Mouse (Mus musculus) hindbrain, embryonic 14.5 days (tissue): ENCODE data around the gene Phldb3. TPM values are rescaled to one million over a fixed set of nuclear protein-coding genes. Genes with fewer than 3 reads are reported as not detected.
A peak's percentile ranks its signal among the peaks of the same experiment; 100 is the strongest.

Experiments
- ATAC-seq: fragments of 200-750 bp; cut with Nextera tagmentation; 2 replicates; pipeline ENCODE4 v1.8.0; 2017; ENCODE audit warnings: moderate number of reproducible peaks, mild to moderate bottlenecking, moderate TSS enrichment, moderate library complexity; ENCODE audit not compliant: low FRiP score
- DNase-seq: peaks from one replicate; pipeline ENCODE4 v3.0.0-alpha.2; 2015; ENCODE audit warnings: low spot score
- H3K27ac ChIP-seq: fragments of 300-500 bp; sonication (generic); 2 replicates; pipeline ENCODE4 v1.5.1; 2014; ENCODE audit warnings: mild to moderate bottlenecking, moderate library complexity
- H3K27me3 ChIP-seq: fragments of 300-500 bp; sonication (generic); 2 replicates; pipeline ENCODE4 v1.6.1; 2014; ENCODE audit warnings: mild to moderate bottlenecking, low read length, mixed read lengths; ENCODE audit not compliant: control insufficient read depth, insufficient read depth
- H3K36me3 ChIP-seq: fragments of 300-500 bp; sonication (generic); replicated peaks from 2 replicates; pipeline ENCODE4 v1.6.1; 2014; ENCODE audit not compliant: control insufficient read depth, insufficient read depth
- H3K4me1 ChIP-seq: fragments of 300-500 bp; sonication (generic); replicated peaks from 2 replicates; pipeline ENCODE4 v1.6.1; 2014; ENCODE audit warnings: antibody characterized with exemption, low read length, mixed read lengths; ENCODE audit not compliant: control insufficient read depth, insufficient read depth
- H3K4me2 ChIP-seq: fragments of 300-500 bp; sonication (generic); replicated peaks from 2 replicates; pipeline ENCODE4 v1.6.1; 2014; ENCODE audit warnings: mild to moderate bottlenecking, moderate library complexity
- H3K4me3 ChIP-seq: fragments of 300-500 bp; sonication (generic); replicated peaks from 2 replicates; pipeline ENCODE4 v1.5.1; 2014; ENCODE audit warnings: mild to moderate bottlenecking, low read length
- H3K9ac ChIP-seq: fragments of 300-500 bp; sonication (generic); 2 replicates; pipeline ENCODE4 v1.6.1; 2014
- H3K9me3 ChIP-seq: fragments of 300-500 bp; sonication (generic); 2 replicates; pipeline ENCODE4 v1.6.1; 2016; ENCODE audit warnings: low read length; ENCODE audit not compliant: control insufficient read depth
- WGBS: fragments of 180-500 bp; shearing (Covaris S2); extraction: QIAGEN DNeasy Blood & Tissue Kit; methylation state at CpG from one replicate; pipeline ENCODE4 v1.1.7; 2014; 5-methylcytosine and 5-hydroxymethylcytosine counted together
- polyA plus RNA-seq: library from polyadenylated mRNA; unstranded; fragments of >200 nt; fragmentation: Nextera tagmentation; extraction: Ambion mirVana; gene quantifications from 2 replicates; pipeline ENCODE4 v1.2.1, GENCODE M21; 2014

Gene Phldb3
- polyA plus RNA-seq, 1 experiment from 2014 or later = not detected

DNA sequence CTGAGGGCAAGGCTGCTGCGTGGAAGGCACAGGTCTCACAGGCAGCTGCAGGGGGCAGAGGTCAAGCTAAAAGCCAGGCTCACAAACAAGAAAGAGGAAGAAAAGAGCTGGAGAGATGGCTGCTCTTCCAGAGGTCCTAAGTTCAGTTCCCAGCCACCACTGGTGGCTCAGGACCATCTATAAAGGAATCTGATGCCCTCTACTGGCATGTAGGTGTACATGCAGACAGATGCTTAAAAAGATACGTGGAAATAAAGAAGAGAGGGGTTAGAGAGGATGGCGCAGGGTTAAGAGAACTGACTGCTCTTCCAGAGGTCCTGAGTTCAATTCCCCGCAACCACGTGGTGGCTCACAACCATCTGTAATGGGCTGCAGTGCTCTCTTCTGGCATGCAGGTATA lies 38.1 kb upstream of the Phldb3 start:
- Histone ChIP-seq H3K4me2 (no peak overlapping the region), H3K4me3 (no peak overlapping the region), H3K4me1 (no peaks in the 10 kb centered on the region), H3K9me3 (no peaks in the 10 kb centered on the region), H3K36me3 (peaks cover 18% of the 10 kb centered on the region), H3K9ac (no peak overlapping the region), H3K27me3 (no peaks in the 10 kb centered on the region), H3K27ac (no peak overlapping the region)
- no peak for DNase-seq
- 47% methylated on average over 5 of the region's 5 CpGs for WGBS
- no peak for ATAC-seq

DNA sequence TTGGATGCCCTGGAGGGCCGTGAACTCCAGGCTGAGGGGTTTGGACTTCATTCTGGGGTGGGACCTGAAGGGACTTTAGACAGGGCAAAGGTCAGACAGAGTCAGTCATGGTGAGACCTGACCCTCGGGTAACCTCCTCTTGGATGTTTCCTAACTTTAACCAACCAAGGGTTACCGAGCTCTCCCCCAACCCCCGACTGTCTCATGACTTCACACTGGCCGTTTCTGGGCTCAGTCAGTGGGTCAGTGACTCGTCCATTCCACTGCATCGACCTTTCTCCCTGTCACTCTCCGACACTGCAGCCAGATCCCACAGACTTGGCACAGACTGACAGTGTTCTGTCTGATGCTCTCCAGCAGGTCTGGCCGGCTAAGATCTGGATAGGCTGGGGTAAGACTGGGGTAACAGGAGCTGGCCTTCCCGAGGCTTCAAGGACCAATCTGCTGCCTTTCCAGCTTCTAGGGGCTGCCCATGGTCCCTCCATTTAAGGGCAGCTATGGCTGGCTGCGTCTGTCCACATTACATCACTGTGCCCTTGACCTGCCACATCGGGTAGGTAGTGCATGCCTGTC lies 36.3 kb upstream of the Phldb3 start:
- WGBS = 63% methylated on average over 12 of the region's 12 CpGs
- Histone ChIP-seq H3K9ac (no peak overlapping the region), H3K27me3 (no peaks in the 10 kb centered on the region), H3K4me1 (no peaks in the 10 kb centered on the region), H3K36me3 (peaks cover 3% of the 10 kb centered on the region; the same call in 1 of the 2 replicates), H3K4me3 (no peak overlapping the region), H3K27ac (no peak overlapping the region), H3K4me2 (no peak overlapping the region), H3K9me3 (no peaks in the 10 kb centered on the region)
- no peak for ATAC-seq
- no peak for DNase-seq

DNA sequence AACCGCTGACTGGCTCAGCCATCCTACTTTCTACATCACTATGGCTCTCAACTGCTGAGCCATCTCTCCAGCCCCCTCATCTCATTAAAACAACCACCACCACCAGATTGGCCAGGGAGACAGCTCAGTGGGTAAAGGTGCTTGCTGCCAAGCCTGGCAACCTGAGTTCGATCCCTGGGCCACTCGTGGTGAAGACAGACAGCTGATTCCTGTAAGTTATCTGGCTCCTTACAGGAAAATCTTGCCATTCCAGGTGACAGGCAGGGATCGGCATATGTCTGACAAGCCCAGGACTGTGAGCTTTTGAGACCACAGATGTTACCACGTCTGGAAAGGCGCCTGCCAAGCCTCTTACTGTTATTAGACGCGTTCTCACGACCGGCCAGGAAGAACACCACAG lies 32.8 kb upstream of the Phldb3 start:
- Histone ChIP-seq H3K9me3 (no peaks in the 10 kb centered on the region), H3K27ac (no peak overlapping the region), H3K9ac (no peak overlapping the region), H3K27me3 (no peaks in the 10 kb centered on the region), H3K4me3 (no peak overlapping the region), H3K4me2 (no peak overlapping the region), H3K4me1 (no peaks in the 10 kb centered on the region), H3K36me3 (no peaks in the 10 kb centered on the region)
- ATAC-seq (no peak), DNase-seq (no peak)
- 89% methylated on average over 10 of the region's 10 CpGs for WGBS

DNA sequence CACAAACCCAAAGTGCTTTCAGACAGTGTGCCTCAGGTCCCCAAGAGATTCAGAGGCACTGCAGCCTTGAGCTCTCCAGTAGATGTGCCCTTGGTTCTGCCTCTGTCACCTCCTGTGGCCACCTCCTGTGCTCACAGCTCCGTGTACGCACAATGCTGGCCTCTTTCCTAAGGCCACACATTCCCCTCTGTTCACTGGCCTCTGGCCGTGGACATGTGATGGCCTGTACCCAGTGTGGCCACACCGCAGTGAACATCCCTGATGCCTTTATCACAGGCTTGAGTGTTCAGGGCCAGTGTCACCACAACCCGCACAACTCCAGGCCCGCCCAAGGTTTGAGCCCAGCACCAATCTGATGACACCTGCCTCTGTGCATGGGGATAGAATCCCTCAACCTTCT lies 25.7 kb upstream of the Phldb3 start:
- no peak for ATAC-seq
- H3K4me2 ChIP-seq = no peak overlapping the region
- peaks cover 15% of the 10 kb centered on the region for H3K27me3 ChIP-seq
- 90% methylated on average over 6 of the region's 6 CpGs for WGBS
- no peak overlapping the region for H3K9ac ChIP-seq
- DNase-seq = no peak
- H3K4me3 ChIP-seq = no peak overlapping the region
- H3K9me3 ChIP-seq = no peaks in the 10 kb centered on the region
- no peaks in the 10 kb centered on the region for H3K36me3 ChIP-seq
- no peak overlapping the region for H3K27ac ChIP-seq
- 0 out of 2 replicates have a peak, but pooled peaks cover 2% of the 10 kb centered on the region for H3K4me1 ChIP-seq

DNA sequence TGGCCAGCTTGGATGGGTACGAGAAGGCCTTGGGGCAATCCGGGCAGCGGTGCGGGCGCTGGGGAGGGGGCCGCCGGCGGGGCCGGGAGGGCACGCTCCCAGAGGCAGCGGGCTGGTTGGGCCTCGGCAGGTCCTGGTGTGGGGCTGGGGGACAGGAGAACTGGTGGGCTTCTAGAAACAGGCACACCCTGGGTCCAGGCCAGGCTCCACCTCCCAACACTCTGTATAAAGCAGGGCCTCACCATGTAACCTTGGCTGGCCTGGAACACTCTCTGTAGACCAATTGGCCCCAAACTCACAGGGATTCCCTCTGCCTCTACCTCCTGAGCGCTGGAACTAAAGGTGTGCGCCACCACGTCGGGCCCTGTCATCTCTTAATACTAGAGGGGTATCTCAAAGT lies 24.6 kb upstream of the Phldb3 start:
- WGBS = 43% methylated on average over 16 of the region's 16 CpGs
- H3K4me3 ChIP-seq = peak overlapping the region; percentile 8; the same call in 1 of the 2 replicates
- no peak overlapping the region for H3K4me2 ChIP-seq
- H3K9me3 ChIP-seq = no peaks in the 10 kb centered on the region
- no peak overlapping the region for H3K27ac ChIP-seq
- no peaks in the 10 kb centered on the region for H3K36me3 ChIP-seq
- H3K4me1 ChIP-seq = 0 out of 2 replicates have a peak, but pooled peaks cover 2% of the 10 kb centered on the region
- H3K27me3 ChIP-seq = peaks cover 15% of the 10 kb centered on the region
- no peak overlapping the region for H3K9ac ChIP-seq
- DNase-seq (no peak), ATAC-seq (no peak)

DNA sequence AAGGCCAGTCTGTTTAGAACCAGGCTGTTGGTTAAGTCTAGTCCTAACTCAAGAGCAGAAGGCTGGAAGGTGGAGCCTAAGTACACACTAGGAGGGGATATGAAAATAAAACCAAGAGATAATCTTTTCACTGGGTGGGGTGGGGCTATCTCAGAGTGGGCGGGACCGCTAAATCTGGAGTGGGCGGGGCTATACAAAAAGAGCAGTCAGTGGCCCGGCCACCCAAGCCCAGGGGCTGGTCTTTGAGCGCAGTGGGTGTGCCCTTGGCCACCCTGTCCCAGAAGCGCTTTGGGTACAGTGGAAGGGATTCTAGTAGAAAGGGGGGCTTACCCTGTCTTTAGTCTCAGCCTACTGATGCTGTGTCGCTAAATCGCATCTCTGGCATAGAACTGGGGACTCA lies 23.7 kb upstream of the Phldb3 start:
- Histone ChIP-seq H3K4me3 (peak overlapping the region; percentile 58), H3K27ac (peak overlapping the region; percentile 60; the same call in 1 of the 2 replicates), H3K4me2 (peak overlapping the region; percentile 67), H3K27me3 (peaks cover 15% of the 10 kb centered on the region), H3K4me1 (0 out of 2 replicates have a peak, but pooled peaks cover 2% of the 10 kb centered on the region), H3K9ac (peak overlapping the region; percentile 83), H3K36me3 (no peaks in the 10 kb centered on the region), H3K9me3 (no peaks in the 10 kb centered on the region)
- WGBS = 11% methylated on average over 8 of the region's 8 CpGs
- DNase-seq = no peak
- peak; percentile 56 for ATAC-seq

DNA sequence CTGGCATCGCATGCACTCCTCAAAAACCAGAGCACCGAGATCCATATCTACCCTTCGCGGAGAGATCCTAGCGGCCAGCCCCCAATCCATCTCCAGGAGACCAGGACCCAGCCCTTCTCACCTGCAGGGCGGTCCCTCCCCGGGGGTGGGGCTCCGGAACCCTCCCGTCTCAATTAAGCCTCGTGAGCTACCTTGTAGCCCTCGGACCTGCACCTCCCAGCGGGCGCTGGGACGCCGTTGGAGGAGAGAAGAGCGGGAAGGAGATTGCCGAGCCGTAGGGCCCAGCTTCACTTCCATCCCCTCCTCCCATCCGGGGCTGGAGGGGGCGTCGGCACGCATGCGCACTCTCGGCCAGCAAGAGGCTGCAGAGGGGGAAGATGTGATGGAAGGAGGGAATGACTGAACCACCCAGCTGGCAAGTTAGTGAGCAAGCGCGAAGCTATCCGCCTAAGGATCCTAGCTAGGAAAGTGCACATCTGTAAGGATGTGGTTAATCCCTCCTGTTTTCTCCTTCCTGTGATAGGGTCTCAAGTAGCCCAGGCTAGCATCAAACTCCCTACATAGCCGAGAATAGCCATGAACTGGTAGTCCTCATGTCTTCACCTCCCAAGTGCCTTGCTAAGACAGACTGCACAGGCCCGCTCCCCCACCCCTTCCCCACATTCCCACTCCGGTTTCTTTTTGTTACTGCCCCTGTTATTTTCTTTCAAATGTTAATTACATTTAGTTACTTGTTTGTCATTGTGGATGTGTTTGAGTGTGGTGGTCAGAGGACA lies 23.0 kb upstream of the Phldb3 start, which contains the start of the genes Ethe1 and Zfp575:
TSS of gene Ethe1 (plus strand) at position 214 of the 776 bp plus-strand sequence.
TSS of gene Zfp575 (minus strand) at position 312 of the 776 bp plus-strand sequence.
- WGBS = 5% methylated on average over 30 of the region's 30 CpGs
- DNase-seq (peak; percentile 87), ATAC-seq (peak; percentile 83)
- Histone ChIP-seq H3K4me1 (0 out of 2 replicates have a peak, but pooled peaks cover 2% of the 10 kb centered on the region), H3K9me3 (no peaks in the 10 kb centered on the region), H3K36me3 (no peaks in the 10 kb centered on the region), H3K27me3 (peaks cover 15% of the 10 kb centered on the region), H3K4me2 (peak within 1 kb of the TSS; percentile 67), H3K27ac (peak within 1 kb of the TSS; percentile 60), H3K9ac (peak within 1 kb of the TSS; percentile 83), H3K4me3 (peak within 1 kb of the TSS; percentile 58)

DNA sequence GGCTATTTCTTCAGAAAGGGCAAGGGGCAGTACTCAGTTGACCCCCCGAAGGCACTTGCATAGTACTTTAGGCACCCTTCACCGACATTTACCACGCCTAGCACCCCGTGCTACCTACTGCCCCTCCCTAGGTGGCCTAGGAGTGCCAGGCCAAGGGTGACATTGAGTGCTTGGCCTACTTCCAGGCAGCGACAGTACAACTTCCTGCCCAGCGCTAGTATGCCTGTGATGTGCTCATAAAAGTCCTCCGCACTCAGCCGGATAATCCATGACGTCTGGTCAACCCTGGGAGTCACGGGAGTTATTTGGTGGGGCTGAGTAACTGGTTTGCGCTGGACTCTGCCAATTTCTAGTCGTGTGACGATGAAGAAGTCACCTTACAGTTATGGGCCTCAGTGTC lies 22.2 kb upstream of the Phldb3 start:
- Histone ChIP-seq H3K27ac (no peak overlapping the region), H3K9ac (no peak overlapping the region), H3K4me2 (no peak overlapping the region), H3K9me3 (no peaks in the 10 kb centered on the region), H3K4me3 (no peak overlapping the region), H3K4me1 (peaks cover 7% of the 10 kb centered on the region), H3K36me3 (no peaks in the 10 kb centered on the region), H3K27me3 (peaks cover 15% of the 10 kb centered on the region)
- ATAC-seq (no peak), DNase-seq (no peak)
- WGBS = 86% methylated on average over 13 of the region's 13 CpGs

DNA sequence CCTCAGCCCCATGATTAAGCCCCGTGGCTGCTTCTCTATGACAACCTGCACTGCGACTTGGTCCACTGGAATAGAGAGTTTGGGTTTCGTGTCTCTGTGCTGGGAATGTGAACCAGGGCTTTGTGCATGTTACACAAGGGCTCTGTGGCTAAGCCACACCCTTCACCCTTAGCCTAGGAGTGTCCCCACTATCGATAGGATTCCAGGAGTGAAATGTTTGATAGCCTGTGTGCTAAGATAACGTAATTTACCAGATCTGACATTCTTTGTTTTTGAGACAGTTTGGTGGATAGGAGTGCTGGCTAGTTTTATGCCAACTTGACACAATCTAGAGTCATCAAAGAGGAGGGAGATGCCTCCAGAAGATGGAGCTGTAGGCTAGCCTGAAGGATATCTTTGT lies 18.8 kb upstream of the Phldb3 start:
- Histone ChIP-seq H3K27me3 (peaks cover 3% of the 10 kb centered on the region; the same call in 1 of the 2 replicates), H3K4me1 (peaks cover 17% of the 10 kb centered on the region), H3K36me3 (no peaks in the 10 kb centered on the region), H3K9me3 (no peaks in the 10 kb centered on the region), H3K9ac (no peak overlapping the region), H3K4me3 (no peak overlapping the region), H3K27ac (no peak overlapping the region), H3K4me2 (no peak overlapping the region)
- 78% methylated on average over 5 of the region's 5 CpGs for WGBS
- no peak for DNase-seq
- no peak for ATAC-seq
